Mouse (Mus musculus): ENCODE measurements around the gene Sh3pxd2b. TPM values are rescaled to one million over a fixed set of nuclear protein-coding genes. Genes with fewer than 3 reads are reported as not detected.

The Sh3pxd2b gene
- total RNA-seq (2021) = 1 to 10 TPM; 3.6 to 4.3 TPM
- long read RNA-seq, experiment 1 = 0 reads
- long read RNA-seq, experiment 2, partial matches to known transcripts = 0 of 2 reads
- long read RNA-seq, experiment 2, other reads (novel, unspliced or antisense) = 2 of 2 reads

DNA sequence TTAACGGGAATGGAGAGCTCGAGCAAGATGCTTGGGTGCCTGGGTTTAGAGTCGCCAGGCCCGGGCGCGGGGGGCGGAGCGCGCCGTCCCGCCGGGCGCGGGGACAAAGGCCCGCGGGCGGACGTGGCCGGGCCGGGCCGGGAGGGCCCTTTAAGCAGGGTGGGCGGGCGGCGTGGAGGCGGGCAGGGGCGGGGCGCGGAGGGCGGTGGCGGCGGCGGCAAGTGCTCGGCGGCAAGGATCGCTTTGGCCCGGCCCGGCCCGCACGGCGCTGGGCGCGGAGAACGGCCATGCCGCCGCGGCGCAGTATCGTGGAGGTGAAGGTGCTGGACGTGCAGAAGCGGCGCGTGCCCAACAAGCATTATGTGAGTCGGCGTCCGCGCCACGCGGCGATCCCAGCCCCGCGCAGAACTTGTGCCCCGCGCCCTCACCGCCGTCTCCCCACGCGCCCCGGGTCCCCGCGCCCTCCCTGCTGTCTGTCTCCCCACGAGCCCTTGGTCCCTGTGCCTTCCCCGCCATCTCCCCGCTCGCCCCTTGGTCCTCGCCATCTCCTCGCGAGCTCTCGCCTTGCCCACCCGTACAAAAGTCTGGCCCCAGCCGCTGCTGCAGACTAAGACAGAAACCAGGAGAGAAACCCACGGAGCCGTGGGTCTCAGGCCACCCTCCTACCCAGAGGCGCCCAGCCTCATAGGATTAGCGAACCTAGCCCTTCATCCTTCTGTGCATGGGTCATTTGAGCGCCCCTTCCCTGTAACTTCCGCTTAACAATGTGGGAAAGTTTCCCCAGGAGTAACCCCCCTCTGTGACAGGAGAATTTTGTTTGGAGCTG, at the start of gene Sh3pxd2b:
Sh3pxd2b (plus strand) TSS at position 214 of the 826 bp plus-strand sequence.
- intact Hi-C loops (cut with DNase I) = loop anchor here (5.0 kb wide), 1 partner anchor 99 kb away; no protein-coding TSS in a partner anchor
- DNase-seq = peak; percentile 55 to 63

DNA sequence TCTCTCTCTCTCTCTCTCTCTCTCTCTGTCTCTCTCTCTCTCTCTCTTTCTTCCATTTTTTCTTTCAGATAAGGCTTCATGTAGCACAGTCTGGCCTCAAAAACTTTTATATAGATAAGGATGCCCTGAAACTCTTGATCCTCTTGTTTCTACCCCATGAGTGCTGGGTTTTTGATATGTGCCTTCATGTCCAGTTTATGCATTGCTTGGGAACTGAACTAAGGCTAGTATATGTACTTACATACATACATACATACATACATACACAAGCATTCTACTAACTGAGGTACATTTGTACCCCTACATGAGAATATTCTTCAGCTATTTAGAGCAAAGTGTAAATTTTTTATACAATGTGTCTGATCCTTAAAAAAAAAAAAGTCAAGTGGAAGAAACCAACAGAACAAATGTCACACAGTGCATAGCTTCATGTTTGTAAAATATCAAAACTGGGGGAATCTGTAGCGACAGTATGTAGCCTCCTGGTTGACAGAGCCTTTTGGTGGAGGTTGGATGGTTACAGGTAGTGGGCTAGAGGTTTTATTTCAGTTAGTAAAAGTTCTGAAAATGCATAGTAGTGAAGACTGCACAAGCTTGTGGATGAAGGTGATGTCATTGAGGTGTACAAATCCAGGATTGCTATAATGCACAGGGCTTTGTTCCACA, 49.6 kb upstream of the Sh3pxd2b start:
- no peak for DNase-seq
- intact Hi-C loops (cut with DNase I) = no loop called here

DNA sequence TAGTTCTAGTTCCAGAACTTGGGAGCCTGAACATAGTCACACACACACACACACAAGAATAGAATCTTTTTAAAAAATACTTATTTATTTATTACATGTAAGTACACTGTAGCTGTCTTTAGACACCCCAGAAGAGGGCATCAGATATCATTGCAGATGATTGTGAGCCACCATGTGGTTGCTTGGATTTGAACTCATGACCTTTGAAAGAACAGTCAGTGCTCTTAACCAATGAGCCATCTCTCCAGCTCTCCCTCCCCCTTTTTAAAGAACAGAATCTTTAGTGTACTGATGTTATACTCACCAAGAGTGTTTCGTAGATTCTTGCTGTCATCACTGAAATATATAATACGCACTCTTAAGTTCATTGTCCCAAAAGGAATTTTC, 49.1 kb upstream of the Sh3pxd2b start:
- intact Hi-C loops (cut with DNase I) = no loop called here
- no peak for DNase-seq

DNA sequence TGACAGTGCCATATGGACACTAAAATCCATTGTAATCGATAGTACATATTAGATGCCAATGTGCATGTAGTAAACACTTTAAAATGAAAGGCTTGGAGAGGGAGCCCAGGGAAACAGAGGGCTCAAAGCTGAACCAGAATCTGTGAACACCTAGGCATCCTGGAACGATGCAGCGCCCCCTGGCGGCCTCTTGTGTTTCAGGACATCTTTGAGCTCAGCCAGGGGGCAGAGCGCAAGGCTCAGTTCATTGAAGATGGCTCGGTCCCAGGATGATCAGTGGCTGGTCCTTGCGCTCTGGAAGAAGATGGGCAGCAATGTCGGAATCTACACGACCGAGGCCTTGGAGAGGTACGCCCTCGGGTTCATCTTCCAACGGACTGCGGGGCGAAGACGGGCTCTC, 47.8 kb upstream of the Sh3pxd2b start, which contains the start of gene Hbq1a:
Hbq1a (plus strand) TSS at position 205 of the 400 bp plus-strand sequence.
- DNase-seq = peak; percentile 42 to 57
- intact Hi-C loops (cut with DNase I) = loop anchor here (5.0 kb wide), 1 partner anchor 118 kb away; no protein-coding TSS in a partner anchor

DNA sequence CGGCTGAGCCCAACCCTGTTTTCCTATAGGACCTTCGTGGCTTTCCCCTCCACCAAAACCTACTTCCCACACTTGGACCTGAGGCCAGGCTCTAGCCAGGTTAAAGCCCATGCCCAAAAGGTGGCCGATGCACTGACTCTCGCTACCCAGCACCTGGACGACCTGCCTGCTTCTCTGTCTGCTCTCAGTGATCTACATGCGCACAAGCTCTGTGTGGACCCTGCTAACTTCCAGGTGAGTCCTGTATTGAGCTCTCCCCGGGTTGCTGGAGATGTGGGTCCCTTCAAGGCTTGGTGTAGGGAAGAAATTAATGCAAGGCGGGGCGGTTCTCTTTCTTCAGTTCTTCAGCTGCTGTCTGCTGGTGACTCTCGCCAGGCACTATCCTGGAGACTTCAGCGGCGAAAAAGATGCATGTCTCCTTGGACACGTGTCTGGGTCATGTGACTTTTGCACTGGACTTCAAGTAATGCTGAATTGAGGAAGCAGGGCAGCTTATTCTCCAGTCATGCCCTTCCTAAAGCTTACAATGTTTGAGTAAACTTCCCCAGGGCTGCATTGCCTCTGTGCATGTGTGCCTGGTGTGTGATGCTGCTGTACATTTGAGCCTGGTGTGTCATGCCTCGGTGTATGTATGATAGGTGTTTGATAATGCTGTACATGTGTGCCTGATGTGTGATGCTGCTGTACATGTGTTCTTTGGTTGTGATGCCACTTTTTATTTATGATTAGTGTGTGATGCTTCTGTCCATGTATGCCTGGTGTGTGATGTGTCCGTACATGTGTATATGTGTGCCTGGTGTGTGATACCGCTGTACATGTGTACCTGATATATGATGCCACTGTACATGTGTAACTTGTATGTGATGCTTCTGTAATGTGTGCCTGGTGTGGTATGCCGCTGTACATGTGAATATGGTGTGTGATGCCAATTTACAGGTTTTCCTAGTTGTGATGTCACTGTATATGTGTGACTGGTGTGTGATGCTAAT, 47.0 kb upstream of the Sh3pxd2b start:
- DNase-seq = no peak
- intact Hi-C loops (cut with DNase I) = loop anchor here (5.0 kb wide), 1 partner anchor 118 kb away; no protein-coding TSS in a partner anchor

DNA sequence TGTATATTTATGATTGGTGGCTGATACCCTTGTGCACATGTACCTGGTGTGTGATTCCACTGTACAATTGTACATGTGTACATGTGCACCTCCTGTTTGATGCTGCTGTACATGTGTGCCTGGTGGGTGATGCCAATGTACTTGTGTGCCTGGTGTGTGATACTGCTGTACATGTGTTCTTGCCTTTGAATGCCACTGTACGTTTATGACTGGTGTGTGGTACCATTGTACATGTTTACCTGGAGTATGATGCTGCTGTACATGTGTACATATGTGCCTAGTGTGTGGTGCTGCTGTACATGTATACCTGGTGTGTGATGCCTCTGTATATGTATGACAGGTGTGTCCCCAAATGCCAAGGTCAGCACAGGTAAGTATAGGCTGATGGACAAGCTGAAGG, 46.1 kb upstream of the Sh3pxd2b start:
- intact Hi-C loops (cut with DNase I) = loop anchor here (5.0 kb wide), 1 partner anchor 119 kb away; no protein-coding TSS in a partner anchor
- no peak for DNase-seq

DNA sequence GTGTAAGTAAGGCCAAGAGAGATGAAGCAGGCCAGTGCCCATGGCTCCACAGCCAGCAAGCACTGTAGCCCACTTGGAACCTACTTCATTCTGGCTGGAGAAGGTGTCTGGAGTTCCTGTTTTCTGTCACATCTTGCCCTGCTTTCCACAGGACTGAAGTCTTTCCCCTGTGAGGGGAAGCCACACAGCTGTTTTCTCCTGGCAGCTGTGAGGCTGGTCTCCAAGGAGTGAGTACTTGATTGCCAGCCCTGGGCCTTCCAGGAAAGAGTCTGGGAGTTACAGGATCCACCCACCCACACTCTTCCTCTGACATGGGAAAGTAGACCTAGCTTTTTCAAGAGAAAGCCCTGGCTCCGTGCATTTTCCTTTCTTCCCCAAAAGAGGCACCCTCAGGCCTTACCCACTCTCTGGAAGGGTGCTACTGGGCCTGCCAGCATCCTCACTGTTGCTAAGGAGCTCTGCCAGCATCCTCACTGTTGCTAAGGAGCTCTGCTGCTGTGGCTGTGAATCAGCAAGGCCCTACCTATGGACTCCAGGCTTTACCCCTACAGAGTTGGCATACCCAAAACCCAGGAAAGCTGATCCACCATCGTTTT, 44.7 kb upstream of the Sh3pxd2b start:
- intact Hi-C loops (cut with DNase I) = loop anchor here (5.0 kb wide), 1 partner anchor 121 kb away; no protein-coding TSS in a partner anchor

DNA sequence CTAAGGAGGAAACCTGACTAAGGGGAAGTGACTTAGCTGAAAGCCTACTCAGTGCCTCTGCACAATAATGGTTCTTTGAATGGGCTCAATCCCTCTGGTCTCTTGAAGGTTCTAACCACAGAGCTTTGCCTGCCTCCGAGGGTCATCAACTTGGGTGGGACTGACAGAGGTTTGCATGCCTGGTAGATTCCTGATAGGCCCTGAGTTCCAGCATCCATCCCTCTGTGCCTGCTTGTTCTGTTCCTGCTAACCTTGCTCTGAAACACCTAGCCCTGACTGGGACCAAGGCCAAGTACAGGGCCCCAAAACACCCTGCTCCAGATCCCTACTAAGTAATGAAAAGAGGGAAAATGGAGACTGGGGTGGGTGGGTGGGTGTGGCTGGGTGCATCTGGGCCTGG, 44.2 kb upstream of the Sh3pxd2b start:
- intact Hi-C loops (cut with DNase I) = loop anchor here (5.0 kb wide), 1 partner anchor 121 kb away; no protein-coding TSS in a partner anchor
- no peak for DNase-seq

More for the DNA sequence above, 44.7 kb upstream of the Sh3pxd2b start:
- DNase-seq = no peak

DNA sequence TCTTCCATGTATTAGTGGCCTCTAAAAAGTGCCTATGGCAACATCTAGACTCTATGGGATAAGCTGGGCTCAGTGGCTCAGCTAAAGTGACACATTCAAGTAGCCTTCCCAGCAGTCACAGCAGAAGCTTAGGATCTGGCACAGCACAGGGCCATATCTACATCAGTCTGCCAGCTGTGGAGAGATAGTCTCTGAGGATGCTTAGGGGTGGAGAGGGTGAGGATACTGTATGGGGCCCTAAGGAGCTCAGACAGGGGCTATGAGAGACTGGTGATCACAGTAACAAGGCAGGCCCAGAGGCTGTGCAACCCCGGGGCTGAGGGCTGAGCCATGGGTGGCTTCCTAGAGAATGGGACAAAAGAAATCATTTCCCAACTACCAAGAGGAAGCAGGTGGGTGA, 40.6 kb upstream of the Sh3pxd2b start:
- no peak for DNase-seq
- intact Hi-C loops (cut with DNase I) = no loop called here

DNA sequence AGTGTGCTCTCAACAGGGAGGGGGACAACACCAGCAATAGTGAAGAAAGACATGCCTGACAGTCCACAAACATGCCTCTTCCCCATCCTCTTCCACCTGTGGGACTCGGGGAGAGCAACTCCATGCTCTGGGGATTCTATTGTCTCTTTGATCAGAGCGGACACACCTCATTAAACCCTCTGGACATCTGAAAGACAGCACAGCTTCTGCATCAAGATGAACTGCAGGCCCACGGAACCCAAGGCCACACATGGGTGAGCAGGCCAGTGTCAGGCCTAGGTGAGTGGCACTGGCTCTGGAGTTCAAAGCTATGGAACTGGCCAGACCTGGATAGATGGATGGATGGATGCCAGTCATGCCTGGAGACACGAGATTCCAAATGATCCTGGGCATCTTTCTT, 38.2 kb upstream of the Sh3pxd2b start:
- intact Hi-C loops (cut with DNase I) = no loop called here
- DNase-seq = no peak

DNA sequence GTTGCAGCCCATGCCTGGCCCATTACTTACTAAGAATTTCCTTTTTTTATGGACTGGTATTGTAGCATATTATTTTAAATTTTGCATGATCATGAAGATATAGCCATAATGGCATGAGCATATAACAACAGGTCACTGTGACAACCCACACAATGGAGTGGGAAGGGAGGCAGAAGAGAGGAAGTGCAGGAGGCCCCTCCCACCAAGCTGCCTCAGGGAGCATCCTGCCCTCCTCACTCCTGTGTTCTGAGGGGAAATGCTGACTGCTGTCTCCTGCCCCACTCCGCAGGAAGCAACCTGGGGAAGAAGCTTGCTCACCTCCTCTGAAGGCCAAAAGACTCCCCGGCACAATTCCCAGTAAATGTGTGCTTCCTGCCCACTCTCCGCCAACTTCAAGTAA, 37.7 kb upstream of the Sh3pxd2b start:
- intact Hi-C loops (cut with DNase I) = no loop called here
- no peak for DNase-seq

DNA sequence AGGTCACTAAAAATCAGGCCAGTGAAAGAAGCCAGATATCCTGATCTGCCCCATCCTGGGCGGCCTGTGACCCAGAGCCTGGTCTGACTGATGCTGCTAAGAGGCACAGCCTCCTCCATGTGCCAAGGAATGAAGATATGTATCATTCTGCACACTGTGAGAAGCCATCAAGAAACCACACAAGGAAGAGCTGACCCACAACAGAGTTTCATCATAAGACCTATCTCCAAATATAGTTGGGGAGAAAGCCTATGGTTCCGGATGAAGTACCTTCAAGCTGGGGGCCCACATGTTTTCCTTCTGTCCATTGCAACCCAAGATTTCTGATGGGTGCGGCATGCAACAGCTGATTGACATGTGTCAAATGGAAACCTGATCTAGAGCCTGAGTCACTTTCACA, 31.6 kb upstream of the Sh3pxd2b start:
- intact Hi-C loops (cut with DNase I) = no loop called here
- DNase-seq = no peak

DNA sequence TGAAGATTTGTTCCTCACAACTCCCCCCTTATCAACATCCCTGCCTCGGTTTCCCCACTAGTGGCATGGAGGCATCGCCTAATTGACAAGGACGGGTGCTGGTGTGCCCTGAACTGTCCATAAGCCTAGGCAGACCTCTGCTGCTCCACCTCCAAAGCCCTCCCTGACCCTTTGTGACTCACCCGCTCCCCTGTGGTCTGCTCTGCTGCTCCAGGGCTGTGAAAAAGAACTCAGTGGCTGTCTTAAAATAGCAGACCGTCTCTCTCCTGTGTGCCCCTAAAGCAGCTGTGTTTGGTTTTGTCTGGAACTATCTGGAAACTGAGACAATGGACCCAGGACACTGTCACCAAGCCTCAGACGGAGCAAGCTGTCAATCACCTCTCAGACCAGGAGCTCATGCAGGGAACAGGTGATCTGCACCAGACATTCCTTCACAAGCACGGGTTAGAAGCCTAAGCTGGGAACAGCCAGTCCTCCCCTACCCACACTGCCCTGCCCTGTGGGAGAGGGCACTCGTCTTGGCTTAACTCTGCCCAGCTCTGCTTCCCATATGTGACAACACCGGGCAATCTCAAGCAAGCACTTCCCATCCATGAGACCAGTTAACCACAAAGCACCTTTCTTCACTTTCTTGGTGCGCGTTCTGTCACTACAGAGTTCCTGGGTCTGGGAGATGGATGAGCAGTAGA, 27.0 kb upstream of the Sh3pxd2b start:
- intact Hi-C loops (cut with DNase I) = no loop called here
- DNase-seq = no peak

DNA sequence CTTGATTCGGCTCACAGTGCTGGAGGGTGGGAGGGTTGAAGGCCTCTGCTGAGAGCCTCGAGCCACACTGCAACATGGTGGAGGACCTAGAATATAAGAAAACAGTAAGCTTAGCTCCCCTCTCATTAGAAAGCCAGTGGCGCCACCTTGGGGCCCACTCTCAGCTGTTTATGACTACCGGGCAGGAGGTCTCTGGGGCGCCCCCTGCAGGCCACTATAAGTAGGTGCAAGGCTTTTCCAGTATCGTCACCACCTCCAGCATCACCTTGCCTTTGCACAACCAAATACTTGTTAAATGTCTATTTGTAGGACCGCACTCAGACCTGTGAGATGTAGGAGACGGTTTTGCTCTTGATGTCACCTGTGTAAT, 26.4 kb upstream of the Sh3pxd2b start:
- intact Hi-C loops (cut with DNase I) = no loop called here
- peak; percentile 42 to 44 for DNase-seq

DNA sequence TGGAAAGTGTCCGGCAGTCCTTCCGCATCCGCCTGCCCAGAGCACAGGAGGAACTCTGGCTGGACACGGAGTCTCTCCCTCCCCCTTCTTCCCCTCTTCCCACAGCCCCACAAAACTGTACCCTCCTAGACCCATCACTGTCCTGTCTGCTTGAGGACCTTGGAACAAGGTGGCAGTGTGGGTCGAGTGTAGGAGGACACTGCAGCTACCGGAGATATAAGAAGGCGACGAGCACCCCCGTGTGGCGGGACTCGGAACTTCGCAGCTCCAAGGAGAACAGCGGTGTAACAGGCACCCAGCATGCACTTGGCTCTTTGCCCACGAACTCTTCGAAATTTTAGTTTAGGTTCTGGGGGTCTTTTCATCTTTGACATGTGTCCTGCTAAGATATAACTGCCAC, 23.0 kb upstream of the Sh3pxd2b start:
- intact Hi-C loops (cut with DNase I) = no loop called here
- DNase-seq = peak; percentile 81 to 90

DNA sequence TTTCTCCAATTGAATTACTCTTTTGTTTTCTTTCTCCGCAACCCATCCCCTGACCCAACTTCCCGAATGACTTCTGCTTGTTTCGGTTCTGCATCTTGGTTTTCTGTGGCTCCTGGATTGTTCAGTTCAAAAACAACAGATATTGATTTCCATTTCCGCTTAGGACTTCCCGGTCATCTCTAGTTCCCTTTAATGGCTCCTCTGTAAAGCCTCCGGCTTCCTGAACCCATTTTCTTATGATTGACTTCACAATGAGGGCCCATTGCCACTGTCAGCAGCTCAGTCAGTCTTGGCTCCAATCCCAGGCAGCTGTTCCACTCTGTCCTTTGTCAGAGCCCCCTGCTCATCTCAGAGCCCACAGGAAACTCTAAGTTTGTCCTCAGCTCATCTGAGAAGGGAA, 16.5 kb upstream of the Sh3pxd2b start:
- no peak for DNase-seq
- intact Hi-C loops (cut with DNase I) = no loop called here

DNA sequence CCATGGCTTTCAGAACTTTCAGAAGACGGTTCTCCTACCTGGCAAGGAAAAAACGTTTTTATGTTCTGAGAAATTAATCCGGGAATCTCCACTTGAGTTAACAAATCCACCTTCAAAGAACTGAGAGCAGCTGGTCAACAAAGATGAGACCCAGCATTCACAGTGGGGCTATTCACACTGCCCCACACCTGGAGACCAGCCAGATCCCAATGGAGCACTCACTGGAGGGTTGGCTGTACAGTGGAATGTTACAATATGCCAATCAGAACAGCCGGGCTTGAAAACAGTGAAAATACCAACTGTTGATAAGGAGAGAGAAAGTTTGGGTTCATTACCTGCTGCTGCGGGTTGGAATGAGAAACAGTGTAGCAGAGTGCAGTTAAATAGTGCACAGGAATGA, 15.8 kb upstream of the Sh3pxd2b start:
- intact Hi-C loops (cut with DNase I) = no loop called here
- no peak for DNase-seq

DNA sequence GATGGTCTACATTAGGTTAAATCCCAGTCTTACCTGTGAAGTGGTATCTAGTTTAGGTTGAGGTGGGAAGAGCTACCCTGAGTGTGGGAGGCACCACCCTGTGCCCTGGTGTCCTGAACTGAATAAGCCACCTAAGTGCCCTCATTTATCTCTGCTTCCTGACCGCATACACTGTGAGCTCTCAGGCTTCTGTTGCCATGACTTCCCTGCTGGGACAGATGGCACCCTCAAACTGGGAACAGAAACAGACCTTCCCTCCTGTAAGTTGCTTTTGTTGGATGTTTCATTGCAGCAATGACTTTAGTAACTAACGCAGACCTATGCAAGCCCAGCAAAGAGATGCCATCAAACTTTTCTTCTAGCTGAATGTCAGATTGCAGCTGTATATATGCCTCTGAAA, 14.4 kb upstream of the Sh3pxd2b start:
- no peak for DNase-seq
- intact Hi-C loops (cut with DNase I) = no loop called here

DNA sequence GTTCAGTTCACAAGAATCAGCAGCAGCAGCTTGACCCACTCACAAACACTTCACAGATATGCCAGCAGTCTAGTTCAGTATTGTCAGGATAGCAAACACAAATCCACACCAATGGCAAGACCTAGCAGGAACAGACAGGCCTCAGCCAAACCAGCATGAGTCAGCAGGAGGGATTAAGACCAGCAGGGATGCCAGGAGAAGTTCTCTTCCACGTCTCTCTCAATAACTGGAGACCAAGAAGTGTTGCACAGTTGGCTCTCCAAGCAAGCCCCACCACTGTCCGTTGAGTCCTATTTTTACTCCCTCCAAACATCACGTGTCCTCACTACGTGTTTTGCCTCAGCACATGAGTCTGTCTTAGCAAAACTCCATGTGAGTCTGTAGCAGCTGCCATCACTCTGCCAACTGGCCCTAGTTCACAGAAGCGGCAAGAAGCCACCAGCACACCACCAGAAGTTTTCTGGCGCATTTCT, 11.1 kb upstream of the Sh3pxd2b start:
- intact Hi-C loops (cut with DNase I) = no loop called here
- no peak for DNase-seq
